Mouse (Mus musculus): ENCODE measurements at regions not wholly inside any gene's neighbourhood (a gene's known extent, or its start where the extent isn't known, plus 50 kb on each side); places are given as distances from the start of the nearest gene placed in this dataset.

- H3K9ac ChIP-seq = no peak overlapping the region
- H3K36me3 ChIP-seq = no peaks in the 10 kb centered on the region
- 65% methylated on average over 6 of the region's 6 CpGs for WGBS
- H3K4me3 ChIP-seq = no peak overlapping the region
- ATAC-seq (replicated peaks; ENCODE audit: insufficient number of reproducible peaks, insufficient read depth, low FRiP score, low read depth) = no peak
- H3K9me3 ChIP-seq (replicated peaks) = no peaks in the 10 kb centered on the region
- no peak overlapping the region for H3K4me2 ChIP-seq
- no peak overlapping the region for H3K27ac ChIP-seq
- H3K27me3 ChIP-seq = no peaks in the 10 kb centered on the region
- H3K4me1 ChIP-seq (replicated peaks) = no peaks in the 10 kb centered on the region
Measured at GRCm38 (mm10) chr2:123385622-123386418, 620.8 kb downstream of the Sqor start.

DNA sequence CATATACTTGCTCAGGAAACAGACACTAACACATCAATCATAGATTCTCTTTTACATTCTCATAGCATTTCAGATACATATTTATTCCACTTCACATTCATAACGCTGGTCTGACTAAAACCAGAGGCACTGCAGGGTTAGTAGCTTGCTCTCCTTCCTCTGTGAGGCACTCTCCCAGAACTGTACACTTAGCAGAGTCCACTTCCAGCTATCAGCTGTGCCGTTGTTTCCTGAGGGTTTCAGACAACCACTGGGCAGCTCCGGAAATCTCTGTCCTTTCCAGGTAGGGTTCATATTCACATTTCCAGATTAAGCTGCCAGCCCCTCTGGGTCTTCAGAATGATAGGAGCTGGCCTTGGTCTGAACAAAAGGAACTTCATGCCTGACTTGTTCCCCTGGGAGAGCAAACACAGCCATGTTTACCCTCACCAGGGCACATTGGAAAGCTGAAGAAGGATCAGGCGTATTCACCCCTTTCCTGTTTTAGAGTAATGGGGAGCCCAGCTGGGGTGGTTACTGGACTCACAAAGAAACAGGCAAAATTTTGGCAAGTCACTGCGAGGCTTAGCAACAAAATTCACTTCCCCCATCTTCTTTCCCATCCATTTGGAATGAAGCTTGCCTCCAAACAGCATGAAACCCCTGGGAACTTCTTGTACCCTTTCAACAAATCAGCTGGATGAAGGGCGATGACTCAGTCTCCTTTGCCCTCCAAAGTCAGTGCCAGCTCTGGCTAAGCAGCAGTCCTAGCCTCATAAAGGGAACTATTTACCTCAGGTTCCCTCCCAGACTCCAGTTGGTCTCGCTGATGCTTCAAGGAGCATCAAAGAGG, 622.0 kb downstream of the Sqor start:
- Histone ChIP-seq H3K4me1 (replicated peaks) (no peaks in the 10 kb centered on the region), H3K9me3 (replicated peaks) (no peaks in the 10 kb centered on the region), H3K27ac (0 out of 2 replicates have a peak overlapping the region, but pooled peaks have one; percentile 20), H3K9ac (no peak overlapping the region), H3K27me3 (no peaks in the 10 kb centered on the region), H3K36me3 (no peaks in the 10 kb centered on the region), H3K4me2 (no peak overlapping the region), H3K4me3 (no peak overlapping the region)
- ATAC-seq (replicated peaks; ENCODE audit: insufficient number of reproducible peaks, insufficient read depth, low FRiP score, low read depth) = no peak
- WGBS = 61% methylated on average over 7 of the region's 7 CpGs

DNA sequence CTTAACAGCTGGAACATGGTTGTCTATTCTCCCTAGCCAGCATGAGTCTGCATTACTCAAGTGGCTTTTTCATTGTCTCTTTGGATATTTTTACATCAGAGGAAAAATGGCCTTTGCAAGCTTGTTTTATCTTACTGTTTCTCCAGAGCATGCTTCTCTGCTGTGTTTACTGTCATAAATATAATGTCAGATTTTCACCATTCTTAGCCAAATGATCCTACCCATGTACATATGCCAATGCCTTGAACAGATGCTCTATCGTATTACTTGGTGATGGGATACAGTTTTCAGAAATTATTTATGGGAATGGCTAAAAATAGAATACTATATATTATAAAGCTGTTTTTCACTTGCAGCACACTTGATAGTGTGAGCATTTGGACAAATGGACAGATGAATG, 625.9 kb downstream of the Sqor start:
- Histone ChIP-seq H3K27ac (no peak overlapping the region), H3K4me1 (replicated peaks) (no peaks in the 10 kb centered on the region), H3K4me2 (no peak overlapping the region), H3K4me3 (no peak overlapping the region), H3K9me3 (replicated peaks) (no peaks in the 10 kb centered on the region), H3K36me3 (no peaks in the 10 kb centered on the region), H3K9ac (no peak overlapping the region), H3K27me3 (no peaks in the 10 kb centered on the region)
- 81% methylated on average over 1 of the region's 1 CpGs for WGBS
- ATAC-seq (replicated peaks; ENCODE audit: insufficient number of reproducible peaks, insufficient read depth, low FRiP score, low read depth) = no peak

DNA sequence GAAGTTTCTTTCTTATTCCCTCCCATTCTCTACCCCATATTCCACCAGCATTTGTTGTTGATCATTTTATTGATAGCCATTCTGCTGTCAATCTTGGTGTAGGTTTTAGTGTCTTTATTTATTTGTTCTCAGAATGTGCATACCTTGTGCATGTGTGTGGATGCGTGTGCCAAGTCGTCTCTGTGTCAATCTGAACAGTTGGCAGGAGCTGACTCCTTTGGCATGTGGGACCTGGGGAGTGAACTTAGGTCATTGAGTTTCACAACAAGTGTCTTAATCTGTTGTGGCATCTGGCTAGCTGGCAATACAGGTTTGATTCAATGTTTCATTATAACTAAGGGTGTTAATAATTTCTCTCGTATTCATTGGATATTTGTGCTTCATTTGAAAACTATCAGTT, 629.3 kb downstream of the Sqor start:
- Histone ChIP-seq H3K4me3 (no peak overlapping the region), H3K27me3 (no peaks in the 10 kb centered on the region), H3K4me2 (no peak overlapping the region), H3K9me3 (replicated peaks) (no peaks in the 10 kb centered on the region), H3K4me1 (replicated peaks) (no peaks in the 10 kb centered on the region), H3K36me3 (no peaks in the 10 kb centered on the region), H3K9ac (no peak overlapping the region), H3K27ac (no peak overlapping the region)
- WGBS = 84% methylated on average over 3 of the region's 3 CpGs
- no peak for ATAC-seq (replicated peaks; ENCODE audit: insufficient number of reproducible peaks, insufficient read depth, low FRiP score, low read depth)

- H3K9me3 ChIP-seq (replicated peaks) = no peaks in the 10 kb centered on the region
- 49% methylated on average over 1 of the region's 1 CpGs for WGBS
- no peak overlapping the region for H3K4me2 ChIP-seq
- ATAC-seq (replicated peaks; ENCODE audit: insufficient number of reproducible peaks, insufficient read depth, low FRiP score, low read depth) = no peak
- no peak overlapping the region for H3K27ac ChIP-seq
- no peaks in the 10 kb centered on the region for H3K4me1 ChIP-seq (replicated peaks)
- H3K9ac ChIP-seq = no peak overlapping the region
- H3K36me3 ChIP-seq = no peaks in the 10 kb centered on the region
- no peak overlapping the region for H3K4me3 ChIP-seq
- no peaks in the 10 kb centered on the region for H3K27me3 ChIP-seq
Measured at GRCm38 (mm10) chr2:123397551-123397950, 632.5 kb downstream of the Sqor start.

DNA sequence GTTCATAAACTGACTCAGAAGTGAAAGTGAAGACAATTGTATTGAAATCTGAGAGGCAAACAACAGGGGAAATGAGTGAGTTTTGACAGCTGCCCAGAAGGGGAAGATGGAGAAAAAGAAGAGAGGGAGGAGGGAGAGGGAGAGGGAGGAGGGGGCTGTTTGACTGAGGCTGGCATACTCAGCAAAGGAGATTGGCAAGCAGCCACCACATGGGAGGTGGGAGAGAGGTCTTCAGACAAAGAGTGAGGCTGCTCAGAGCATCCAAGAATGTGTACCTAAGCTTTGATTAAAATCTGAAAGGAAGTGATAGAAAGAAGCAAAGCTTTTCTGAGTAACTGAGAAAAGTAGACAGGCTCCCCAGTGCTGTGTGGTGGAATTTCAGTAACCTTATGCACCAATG, 636.0 kb downstream of the Sqor start:
- Histone ChIP-seq H3K27me3 (no peaks in the 10 kb centered on the region), H3K9me3 (replicated peaks) (no peaks in the 10 kb centered on the region), H3K4me3 (no peak overlapping the region), H3K4me2 (no peak overlapping the region), H3K36me3 (no peaks in the 10 kb centered on the region), H3K4me1 (replicated peaks) (no peaks in the 10 kb centered on the region), H3K27ac (no peak overlapping the region), H3K9ac (no peak overlapping the region)
- ATAC-seq (replicated peaks; ENCODE audit: insufficient number of reproducible peaks, insufficient read depth, low FRiP score, low read depth) = no peak

GRCm38 (mm10) chr2:123409075-123409474, 644.0 kb downstream of the Sqor start:
- peak; percentile 74 for ATAC-seq (replicated peaks; ENCODE audit: insufficient number of reproducible peaks, insufficient read depth, low FRiP score, low read depth)
- H3K27ac ChIP-seq = peak overlapping the region; percentile 51

GRCm38 (mm10) chr2:123458034-123458677, 631.6 kb upstream of the Sema6d start:
- Histone ChIP-seq H3K36me3 (no peaks in the 10 kb centered on the region), H3K4me2 (no peak overlapping the region), H3K9me3 (replicated peaks) (no peaks in the 10 kb centered on the region), H3K4me3 (no peak overlapping the region), H3K27me3 (no peaks in the 10 kb centered on the region), H3K27ac (no peak overlapping the region), H3K9ac (no peak overlapping the region), H3K4me1 (replicated peaks) (no peaks in the 10 kb centered on the region)
- no peak for ATAC-seq (replicated peaks; ENCODE audit: insufficient number of reproducible peaks, insufficient read depth, low FRiP score, low read depth)
- WGBS = 56% methylated on average over 5 of the region's 5 CpGs

More at GRCm38 (mm10) chr2:123409075-123409474, 644.0 kb downstream of the Sqor start:
- WGBS = 33% methylated on average over 3 of the region's 3 CpGs
- Histone ChIP-seq H3K4me1 (replicated peaks) (peaks cover 7% of the 10 kb centered on the region), H3K4me2 (0 out of 2 replicates have a peak overlapping the region, but pooled peaks have one; percentile 8), H3K27me3 (no peaks in the 10 kb centered on the region), H3K9me3 (replicated peaks) (no peaks in the 10 kb centered on the region), H3K4me3 (no peak overlapping the region), H3K36me3 (no peaks in the 10 kb centered on the region), H3K9ac (no peak overlapping the region)

- H3K27me3 ChIP-seq = no peaks in the 10 kb centered on the region
- WGBS = 37% methylated on average over 2 of the region's 2 CpGs
- H3K27ac ChIP-seq = no peak overlapping the region
- H3K4me3 ChIP-seq = no peak overlapping the region
- H3K4me1 ChIP-seq (replicated peaks) = no peaks in the 10 kb centered on the region
- H3K4me2 ChIP-seq = no peak overlapping the region
- no peaks in the 10 kb centered on the region for H3K36me3 ChIP-seq
- H3K9ac ChIP-seq = no peak overlapping the region
- H3K9me3 ChIP-seq (replicated peaks) = no peaks in the 10 kb centered on the region
- no peak for ATAC-seq (replicated peaks; ENCODE audit: insufficient number of reproducible peaks, insufficient read depth, low FRiP score, low read depth)
Measured at GRCm38 (mm10) chr2:123473840-123474239, 615.9 kb upstream of the Sema6d start.

DNA sequence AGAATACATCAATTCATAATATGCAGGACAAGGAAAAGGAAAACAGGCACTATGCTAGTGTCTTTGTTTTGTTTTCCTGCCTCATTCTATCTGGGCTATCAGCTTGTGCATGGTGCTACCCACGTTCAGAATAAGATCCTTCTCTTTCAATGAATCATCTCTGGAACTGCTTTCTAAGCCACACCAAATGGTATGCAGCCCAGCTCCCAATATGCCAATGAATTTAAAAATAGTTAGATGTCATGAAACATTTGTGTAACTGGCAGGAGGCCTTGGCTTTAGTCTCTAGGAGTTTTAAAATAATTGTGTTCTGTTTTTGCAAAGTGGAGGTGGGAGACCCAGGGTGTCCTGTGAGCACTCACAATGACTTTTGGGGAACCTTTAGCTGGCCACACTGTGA, 603.1 kb upstream of the Sema6d start:
- Histone ChIP-seq H3K9ac (no peak overlapping the region), H3K36me3 (no peaks in the 10 kb centered on the region), H3K4me3 (no peak overlapping the region), H3K27me3 (no peaks in the 10 kb centered on the region), H3K4me1 (replicated peaks) (no peaks in the 10 kb centered on the region), H3K9me3 (replicated peaks) (no peaks in the 10 kb centered on the region), H3K27ac (no peak overlapping the region), H3K4me2 (no peak overlapping the region)
- ATAC-seq (replicated peaks; ENCODE audit: insufficient number of reproducible peaks, insufficient read depth, low FRiP score, low read depth) = no peak
- 31% methylated on average over 1 of the region's 1 CpGs for WGBS

DNA sequence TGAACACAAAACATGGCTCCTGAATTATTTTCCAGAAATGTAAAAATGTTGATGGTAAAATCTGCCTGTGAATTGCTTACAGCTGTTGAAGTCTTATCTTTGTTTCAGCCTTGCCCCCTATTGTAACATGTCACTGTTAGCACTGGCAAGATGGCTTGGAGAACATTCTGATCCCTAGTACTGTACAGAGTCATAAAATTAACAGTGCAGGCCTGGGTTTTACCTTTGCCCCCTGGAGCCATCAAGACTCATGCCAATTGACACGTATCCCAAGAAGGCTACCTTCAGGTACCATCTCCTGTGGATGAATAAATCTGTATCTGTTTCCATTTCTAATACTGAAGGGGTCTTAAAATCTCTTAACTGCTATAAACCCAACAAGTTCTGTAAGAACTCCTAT, 583.6 kb upstream of the Sema6d start:
- Histone ChIP-seq H3K27ac (no peak overlapping the region), H3K4me2 (no peak overlapping the region), H3K27me3 (no peaks in the 10 kb centered on the region), H3K9ac (no peak overlapping the region), H3K4me3 (no peak overlapping the region), H3K4me1 (replicated peaks) (no peaks in the 10 kb centered on the region), H3K9me3 (replicated peaks) (no peaks in the 10 kb centered on the region), H3K36me3 (no peaks in the 10 kb centered on the region)
- WGBS = 77% methylated on average over 1 of the region's 1 CpGs
- ATAC-seq (replicated peaks; ENCODE audit: insufficient number of reproducible peaks, insufficient read depth, low FRiP score, low read depth) = no peak

All from heart, embryonic 15.5 days (tissue).